Mouse (Mus musculus): ENCODE results near the gene Carmil2. TPM values are rescaled to one million over a fixed set of nuclear protein-coding genes. Genes with fewer than 3 reads are reported as not detected.

Carmil2 gene
- 1.2 and 1.4 TPM in 2 replicates for polyA plus RNA-seq (2015; fragmentation: Nextera tagmentation; extraction: Ambion mirVana)

- 4% methylated on average over 25 of the region's 26 CpGs for WGBS
Measured at GRCm38 (mm10) chr8:105685796-105686308, at the start of gene Carmil2. Gene Carmil2 (plus strand): TSS chr8:105686274.

GRCm38 (mm10) chr8:105636963-105637510, 49.0 kb upstream of the Carmil2 start, which contains the start of gene Agrp:
Gene Agrp (minus strand): TSS chr8:105637393.
- Histone ChIP-seq H3K36me3 (no peaks in the 10 kb centered on the region), H3K4me3 (replicated peaks) (peak within 1 kb of the TSS; percentile 89), H3K4me1 (peaks cover 19% of the 10 kb centered on the region), H3K9ac (peak within 1 kb of the TSS; percentile 97), H3K4me2 (peak within 1 kb of the TSS; percentile 92), H3K27me3 (replicated peaks) (no peaks in the 10 kb centered on the region), H3K9me3 (no peaks in the 10 kb centered on the region), H3K27ac (peak within 1 kb of the TSS; percentile 100)
- 0% methylated on average over 63 of the region's 63 CpGs for WGBS
- ATAC-seq (ENCODE audit: insufficient read depth, low FRiP score, low read depth) = peak; percentile 5; the same call in 1 of the 2 replicates

More at GRCm38 (mm10) chr8:105685796-105686308, at the start of gene Carmil2:
- ATAC-seq (ENCODE audit: insufficient read depth, low FRiP score, low read depth) = peak; percentile 37; the same call in 1 of the 2 replicates
- no peak within 1 kb of the TSS for H3K9ac ChIP-seq
- no peaks in the 10 kb centered on the region for H3K27me3 ChIP-seq (replicated peaks)
- H3K27ac ChIP-seq = no peak within 1 kb of the TSS
- H3K9me3 ChIP-seq = no peaks in the 10 kb centered on the region
- H3K4me3 ChIP-seq (replicated peaks) = peak within 1 kb of the TSS; percentile 17; the same call in 1 of the 2 replicates
- H3K4me2 ChIP-seq = peak within 1 kb of the TSS; percentile 46
- peaks cover 15% of the 10 kb centered on the region for H3K36me3 ChIP-seq
- peaks cover 7% of the 10 kb centered on the region for H3K4me1 ChIP-seq

DNA sequence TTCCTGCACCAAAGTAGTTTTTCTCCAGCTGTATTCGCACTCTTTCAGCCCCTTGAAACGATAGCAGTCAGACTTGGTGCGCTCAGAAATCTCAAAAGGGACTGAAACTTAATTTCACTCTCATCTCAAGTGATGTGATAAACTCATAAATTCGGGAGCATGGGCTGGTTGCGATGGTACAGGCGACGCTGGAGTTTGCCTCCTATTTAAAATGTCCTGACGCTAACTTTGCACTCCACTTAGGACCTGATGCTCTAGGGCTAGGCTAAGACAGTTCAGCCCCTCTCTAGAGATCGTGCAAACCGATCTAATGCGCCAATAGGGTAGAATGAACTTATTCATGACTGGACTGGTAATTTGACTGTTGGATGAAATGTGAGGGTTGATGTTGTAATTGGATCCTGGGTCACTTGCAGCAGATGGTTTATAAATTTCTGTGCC, 48.5 kb upstream of the Carmil2 start:
- peak overlapping the region; percentile 73 for H3K4me2 ChIP-seq
- peak overlapping the region; percentile 100 for H3K27ac ChIP-seq
- H3K4me1 ChIP-seq = peaks cover 19% of the 10 kb centered on the region
- no peaks in the 10 kb centered on the region for H3K27me3 ChIP-seq (replicated peaks)
- H3K36me3 ChIP-seq = no peaks in the 10 kb centered on the region
- WGBS = under 1% methylated on average over 11 of the region's 11 CpGs
- peak overlapping the region; percentile 97 for H3K9ac ChIP-seq
- H3K4me3 ChIP-seq (replicated peaks) = peak overlapping the region; percentile 89
- ATAC-seq (ENCODE audit: insufficient read depth, low FRiP score, low read depth) = no peak
- no peaks in the 10 kb centered on the region for H3K9me3 ChIP-seq

DNA sequence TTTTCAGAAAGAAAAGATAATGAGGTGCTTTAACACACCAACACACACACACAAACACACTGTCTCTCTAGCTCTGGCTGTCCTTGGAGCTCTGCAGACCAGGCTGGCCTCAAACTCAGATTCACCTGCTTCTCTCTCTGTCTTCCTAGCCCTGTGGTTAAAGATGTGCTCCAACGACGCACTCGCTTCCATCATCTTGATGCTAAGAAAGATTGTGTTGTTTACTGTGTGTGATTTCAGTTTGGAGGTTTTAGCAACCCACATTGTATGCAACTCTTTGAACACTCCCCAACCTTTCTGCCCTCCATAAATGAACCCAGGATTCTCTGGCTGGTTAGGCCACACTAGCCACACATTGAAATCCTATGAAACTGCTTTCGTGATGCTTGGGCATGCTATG, 47.6 kb upstream of the Carmil2 start:
- Histone ChIP-seq H3K4me2 (peak overlapping the region; percentile 73), H3K9ac (no peak overlapping the region), H3K36me3 (peaks cover 2% of the 10 kb centered on the region; the same call in 1 of the 2 replicates), H3K4me3 (replicated peaks) (peak overlapping the region; percentile 19; the same call in 1 of the 2 replicates), H3K27ac (peak overlapping the region; percentile 40; the same call in 1 of the 2 replicates), H3K9me3 (no peaks in the 10 kb centered on the region), H3K4me1 (peaks cover 19% of the 10 kb centered on the region), H3K27me3 (replicated peaks) (no peaks in the 10 kb centered on the region)
- WGBS = 75% methylated on average over 4 of the region's 4 CpGs
- ATAC-seq (ENCODE audit: insufficient read depth, low FRiP score, low read depth) = no peak

DNA sequence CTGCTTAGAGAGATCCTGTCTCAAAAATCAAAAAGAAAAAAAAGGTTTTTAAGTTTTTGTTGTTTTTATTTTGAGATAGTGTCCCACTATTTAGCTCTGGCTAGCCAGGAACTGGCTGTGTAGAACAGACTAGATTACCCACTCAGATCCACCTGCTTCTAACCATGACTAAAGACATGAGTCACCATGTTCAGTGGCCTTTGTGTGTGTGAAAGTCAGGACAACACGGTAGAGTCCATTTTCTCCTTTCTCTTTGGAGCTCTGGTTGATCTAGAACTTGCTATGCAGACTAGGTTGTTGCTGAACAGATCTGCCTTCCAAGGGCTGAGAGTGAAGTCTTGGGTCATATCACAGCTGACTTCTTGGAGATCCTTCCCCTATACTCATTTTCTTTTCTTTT, 46.2 kb upstream of the Carmil2 start:
- no peak for ATAC-seq (ENCODE audit: insufficient read depth, low FRiP score, low read depth)
- no peaks in the 10 kb centered on the region for H3K9me3 ChIP-seq
- 63% methylated on average over 1 of the region's 1 CpGs for WGBS
- H3K4me3 ChIP-seq (replicated peaks) = no peak overlapping the region
- H3K36me3 ChIP-seq = peaks cover 5% of the 10 kb centered on the region; the same call in 1 of the 2 replicates
- H3K4me2 ChIP-seq = no peak overlapping the region
- H3K9ac ChIP-seq = no peak overlapping the region
- 0 out of 2 replicates have a peak overlapping the region, but pooled peaks have one; percentile 13 for H3K27ac ChIP-seq
- no peaks in the 10 kb centered on the region for H3K27me3 ChIP-seq (replicated peaks)
- H3K4me1 ChIP-seq = peaks cover 18% of the 10 kb centered on the region

DNA sequence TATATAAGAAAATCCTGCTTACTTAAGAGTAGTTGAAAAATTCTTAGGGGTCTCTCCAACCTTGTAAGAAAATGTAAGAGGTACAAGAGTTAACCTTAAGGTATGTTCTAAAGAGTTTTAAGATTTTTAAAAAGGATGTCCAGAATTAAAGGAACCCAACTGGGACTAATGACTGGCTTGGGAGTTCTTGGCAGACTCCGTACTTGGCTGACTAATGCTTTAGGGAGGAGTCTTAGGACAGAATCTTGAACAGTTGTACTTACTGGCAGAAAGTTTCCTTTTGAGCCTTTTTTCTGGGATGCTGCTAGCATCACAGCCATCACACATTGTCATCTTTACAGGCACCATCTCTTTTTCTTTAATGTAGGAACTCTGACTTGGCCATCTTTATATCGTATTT, 45.6 kb upstream of the Carmil2 start:
- Histone ChIP-seq H3K4me2 (no peak overlapping the region), H3K9me3 (no peaks in the 10 kb centered on the region), H3K36me3 (peaks cover 9% of the 10 kb centered on the region; the same call in 1 of the 2 replicates), H3K4me3 (replicated peaks) (no peak overlapping the region), H3K27me3 (replicated peaks) (no peaks in the 10 kb centered on the region), H3K4me1 (peaks cover 12% of the 10 kb centered on the region), H3K9ac (no peak overlapping the region), H3K27ac (no peak overlapping the region)
- 60% methylated on average over 2 of the region's 2 CpGs for WGBS
- ATAC-seq (ENCODE audit: insufficient read depth, low FRiP score, low read depth) = no peak

DNA sequence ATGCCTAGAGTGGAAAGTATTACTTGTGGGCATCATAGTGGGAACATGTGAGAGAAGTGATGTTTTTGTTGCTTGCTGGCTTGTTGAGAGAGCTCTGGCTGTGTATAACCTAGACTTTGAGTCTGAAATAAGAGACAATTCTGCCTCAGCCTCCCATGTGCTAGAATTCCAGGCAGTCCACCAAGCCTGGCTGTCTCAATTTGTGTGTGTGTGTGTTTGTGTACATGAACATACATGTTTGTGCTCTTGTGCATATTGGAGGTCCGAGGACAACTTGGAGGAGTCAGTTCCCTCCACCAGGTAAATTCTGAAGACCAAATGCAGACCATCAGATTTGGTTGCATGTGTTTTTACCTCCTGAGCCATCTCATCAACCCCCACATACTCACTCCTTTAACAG, 40.9 kb upstream of the Carmil2 start:
- WGBS = 90% methylated on average over 1 of the region's 1 CpGs
- H3K27ac ChIP-seq = no peak overlapping the region
- ATAC-seq (ENCODE audit: insufficient read depth, low FRiP score, low read depth) = no peak
- no peaks in the 10 kb centered on the region for H3K4me1 ChIP-seq
- H3K36me3 ChIP-seq = peaks cover 18% of the 10 kb centered on the region
- no peak overlapping the region for H3K4me3 ChIP-seq (replicated peaks)
- H3K4me2 ChIP-seq = no peak overlapping the region
- no peak overlapping the region for H3K9ac ChIP-seq
- no peaks in the 10 kb centered on the region for H3K9me3 ChIP-seq
- H3K27me3 ChIP-seq (replicated peaks) = no peaks in the 10 kb centered on the region

DNA sequence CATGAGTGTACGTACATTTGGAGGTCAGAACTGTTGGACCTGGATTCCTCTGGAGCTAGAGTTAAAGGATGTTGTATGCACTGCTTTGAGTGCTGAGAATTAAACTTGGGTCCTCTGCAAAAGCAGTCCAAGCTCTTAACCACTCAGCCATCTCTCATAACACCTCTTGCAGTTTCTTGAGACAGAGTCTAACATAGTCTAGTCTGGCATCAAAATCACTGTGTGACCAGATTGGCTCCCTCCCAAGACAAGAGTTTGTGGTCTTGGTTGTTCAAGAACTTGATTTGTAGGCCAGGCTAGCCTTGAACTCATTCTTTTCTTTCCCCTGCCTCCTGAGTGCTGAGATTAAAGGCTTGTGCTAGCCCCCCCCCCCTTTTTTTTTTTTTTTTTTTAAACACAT, 37.1 kb upstream of the Carmil2 start:
- no peak for ATAC-seq (ENCODE audit: insufficient read depth, low FRiP score, low read depth)
- 89% methylated on average over 1 of the region's 1 CpGs for WGBS
- no peaks in the 10 kb centered on the region for H3K9me3 ChIP-seq

DNA sequence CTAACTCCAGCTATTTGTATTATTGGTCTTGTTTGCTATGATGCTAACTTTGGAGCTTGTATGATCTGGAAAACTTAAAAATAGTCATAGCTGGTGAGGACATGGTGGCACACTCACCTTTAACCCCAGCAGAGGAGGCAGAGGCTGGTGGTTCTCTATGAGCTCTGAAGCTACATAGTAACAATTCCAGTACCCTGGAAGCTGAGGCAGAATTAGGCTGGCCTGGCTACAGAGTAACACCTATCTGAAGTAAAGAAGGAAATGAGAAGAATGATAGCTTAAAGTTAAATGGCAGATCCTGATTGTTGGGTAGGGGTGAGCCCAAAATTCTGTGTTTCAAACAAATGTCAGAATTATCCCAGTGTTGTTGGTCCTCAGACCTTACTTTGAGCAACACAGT, 28.4 kb upstream of the Carmil2 start:
- Histone ChIP-seq H3K27me3 (replicated peaks) (no peaks in the 10 kb centered on the region), H3K9ac (no peak overlapping the region), H3K4me3 (replicated peaks) (no peak overlapping the region), H3K4me2 (no peak overlapping the region), H3K4me1 (no peaks in the 10 kb centered on the region), H3K9me3 (no peaks in the 10 kb centered on the region), H3K27ac (no peak overlapping the region), H3K36me3 (peaks cover 7% of the 10 kb centered on the region; the same call in 1 of the 2 replicates)
- no peak for ATAC-seq (ENCODE audit: insufficient read depth, low FRiP score, low read depth)

More for the DNA sequence above, 37.1 kb upstream of the Carmil2 start:
- H3K4me3 ChIP-seq (replicated peaks) = no peak overlapping the region
- no peak overlapping the region for H3K27ac ChIP-seq
- H3K4me2 ChIP-seq = no peak overlapping the region
- peaks cover 20% of the 10 kb centered on the region for H3K36me3 ChIP-seq
- H3K9ac ChIP-seq = no peak overlapping the region
- no peaks in the 10 kb centered on the region for H3K4me1 ChIP-seq
- H3K27me3 ChIP-seq (replicated peaks) = no peaks in the 10 kb centered on the region

DNA sequence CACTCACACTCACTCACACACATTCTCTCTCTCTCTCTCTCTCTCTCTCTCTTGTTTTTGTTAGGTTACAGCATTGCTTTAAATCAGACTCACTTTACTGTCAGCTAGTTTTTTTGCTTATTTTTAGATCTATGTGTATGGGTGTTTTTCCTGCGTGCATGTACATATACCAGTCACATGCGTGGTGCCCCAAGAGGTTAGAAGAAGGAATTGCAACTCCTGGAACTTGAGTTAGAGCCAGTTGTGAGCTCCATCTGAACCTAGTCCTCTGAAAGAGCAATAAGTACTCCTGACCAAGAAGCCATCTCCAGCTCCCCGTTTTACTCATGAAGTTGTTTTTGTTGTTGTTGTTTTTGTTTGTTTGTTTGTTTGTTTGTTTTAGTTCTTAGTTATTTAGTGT, 24.9 kb upstream of the Carmil2 start:
- Histone ChIP-seq H3K27me3 (replicated peaks) (no peaks in the 10 kb centered on the region), H3K4me2 (no peak overlapping the region), H3K9ac (no peak overlapping the region), H3K9me3 (no peaks in the 10 kb centered on the region), H3K27ac (no peak overlapping the region), H3K4me3 (replicated peaks) (no peak overlapping the region), H3K4me1 (no peaks in the 10 kb centered on the region), H3K36me3 (peaks cover 19% of the 10 kb centered on the region)
- WGBS = 77% methylated on average over 3 of the region's 3 CpGs
- ATAC-seq (ENCODE audit: insufficient read depth, low FRiP score, low read depth) = no peak

DNA sequence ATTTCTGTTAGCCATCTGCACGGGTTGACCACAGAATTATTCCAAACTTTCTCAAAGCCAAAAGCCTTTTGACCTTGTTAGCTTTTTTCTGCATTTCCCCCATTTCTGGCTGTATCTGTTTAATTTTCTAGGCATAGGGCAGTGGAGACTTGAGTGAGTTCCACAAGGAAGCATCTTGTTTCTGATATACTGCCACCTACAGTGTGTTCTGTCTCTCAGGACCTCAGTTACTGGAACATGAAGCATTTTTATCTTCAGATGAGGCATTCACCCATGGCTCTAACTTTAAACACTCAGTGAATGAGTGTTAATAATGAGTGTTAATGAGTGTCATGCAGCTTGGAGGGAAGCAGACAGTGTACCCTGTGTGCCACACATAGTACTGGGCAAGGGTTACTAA, 8.2 kb upstream of the Carmil2 start:
- Histone ChIP-seq H3K4me1 (no peaks in the 10 kb centered on the region), H3K36me3 (peaks cover 51% of the 10 kb centered on the region), H3K4me2 (no peak overlapping the region), H3K27me3 (replicated peaks) (no peaks in the 10 kb centered on the region), H3K4me3 (replicated peaks) (no peak overlapping the region), H3K27ac (no peak overlapping the region), H3K9ac (no peak overlapping the region), H3K9me3 (no peaks in the 10 kb centered on the region)
- WGBS = 79% methylated on average over 1 of the region's 1 CpGs
- no peak for ATAC-seq (ENCODE audit: insufficient read depth, low FRiP score, low read depth)

GRCm38 (mm10) chr8:105685325-105685724, 749 bp upstream of the Carmil2 start:
- H3K27ac ChIP-seq = no peak overlapping the region
- H3K4me1 ChIP-seq = peaks cover 7% of the 10 kb centered on the region
- H3K4me3 ChIP-seq (replicated peaks) = no peak overlapping the region
- H3K4me2 ChIP-seq = peak overlapping the region; percentile 46; the same call in 1 of the 2 replicates
- H3K27me3 ChIP-seq (replicated peaks) = no peaks in the 10 kb centered on the region
- H3K9ac ChIP-seq = no peak overlapping the region
- H3K36me3 ChIP-seq = peaks cover 20% of the 10 kb centered on the region
- no peaks in the 10 kb centered on the region for H3K9me3 ChIP-seq
- WGBS = 69% methylated on average over 7 of the region's 7 CpGs
- no peak for ATAC-seq (ENCODE audit: insufficient read depth, low FRiP score, low read depth)

Measured in stomach, embryonic 15.5 days (tissue).